Mouse (Mus musculus) kidney, adult 2 months (tissue): Measurements from ENCODE around the gene Zswim9.

Experiments
- CTCF ChIP-seq: fragments of 200-500 bp; conservative IDR thresholded peaks from 2 replicates; pipeline ENCODE4 v1.5.1; 2011; ENCODE audit warnings: low read depth, mild to moderate bottlenecking, control low read depth, low read length, moderate library complexity, mixed read lengths; ENCODE audit not compliant: insufficient read depth, insufficient read length
- POLR2A ChIP-seq: fragments of 200-500 bp; IDR thresholded peaks from one replicate; pipeline ENCODE4 v1.6.1; 2011; ENCODE audit warnings: low read depth, low read length, control low read depth

DNA sequence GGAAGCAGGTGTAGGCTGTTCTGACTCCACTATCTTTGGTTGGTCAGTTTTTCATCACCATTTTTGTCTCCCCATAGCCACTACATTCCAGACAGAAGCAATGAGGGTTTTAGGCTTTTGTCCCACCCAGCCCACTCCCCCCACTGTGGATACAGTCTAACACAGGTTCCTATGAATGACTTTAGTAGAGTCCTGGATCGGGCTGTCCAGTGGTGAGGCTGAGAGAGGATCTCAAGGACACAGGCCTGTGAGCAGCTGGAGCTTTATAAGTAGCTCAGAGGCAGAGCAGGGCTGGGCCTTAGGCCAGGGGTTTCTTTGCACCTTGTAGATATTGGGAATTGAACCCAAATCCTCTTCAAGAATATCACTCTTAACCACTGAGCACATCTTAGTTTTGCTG lies 23.1 kb upstream of the Zswim9 start:
- TF ChIP-seq CTCF (no peak), POLR2A (no peak)
